Mouse (Mus musculus): ENCODE measurements around the gene Pgap1. TPM values are rescaled to one million over a fixed set of nuclear protein-coding genes. Genes with fewer than 3 reads are reported as not detected.
A peak's percentile ranks its signal among the peaks of the same experiment; 100 is the strongest.

The Pgap1 gene
- polyA plus RNA-seq (2014; fragmentation: Nextera tagmentation; extraction: Ambion mirVana): 25.9 and 26.9 TPM in 2 replicates

DNA sequence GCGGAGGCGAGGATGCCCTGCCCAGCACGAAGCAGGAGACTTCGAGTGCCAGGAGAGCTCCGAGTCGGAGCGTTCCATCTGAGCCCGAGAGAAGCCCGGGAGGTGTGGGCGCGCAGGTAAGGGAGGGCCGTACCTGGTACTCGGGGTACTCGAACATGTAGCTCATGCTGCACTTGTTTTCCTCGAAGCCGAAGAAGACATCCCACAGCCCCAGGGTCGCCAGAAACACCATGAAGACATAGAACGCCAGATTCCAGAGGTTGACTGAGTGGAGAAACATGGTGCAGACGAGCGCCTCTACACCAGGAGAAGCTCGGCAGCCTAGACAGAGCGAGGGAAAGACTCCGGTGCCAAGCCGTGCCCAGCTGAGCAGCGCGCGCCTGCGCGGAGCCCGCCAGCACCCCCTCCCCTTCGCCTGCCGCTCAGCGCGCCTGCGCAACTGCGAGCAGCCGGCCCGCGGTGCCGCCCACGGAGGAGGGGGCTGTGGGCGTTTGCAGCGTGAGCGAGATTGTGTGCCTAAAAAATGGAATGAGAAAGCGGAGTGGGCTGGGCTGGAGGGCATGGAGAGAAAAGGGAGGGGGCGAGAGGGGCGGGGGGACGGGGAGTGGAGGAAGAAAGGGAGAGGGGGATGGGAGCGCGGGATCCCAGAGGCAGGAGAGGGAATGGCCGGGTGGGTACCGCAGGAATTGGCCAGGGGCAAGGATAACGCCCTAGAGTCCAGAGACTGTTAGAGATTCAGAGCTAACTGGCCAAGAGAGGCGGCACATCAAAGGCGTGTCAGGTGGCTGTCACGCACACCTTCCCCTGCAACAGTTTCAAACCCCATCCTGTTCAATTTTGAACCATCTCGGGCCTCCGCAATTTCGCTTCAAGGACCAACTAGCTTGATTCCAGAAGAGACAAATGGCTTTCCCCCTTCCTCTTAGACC, at the start of gene Pgap1:
Gene Pgap1, minus strand, starts transcription at position 384 of the 929 bp plus-strand sequence.
- ATAC-seq (ENCODE audit: insufficient number of reproducible peaks, insufficient read depth, low FRiP score, low read depth): peak; percentile 99

DNA sequence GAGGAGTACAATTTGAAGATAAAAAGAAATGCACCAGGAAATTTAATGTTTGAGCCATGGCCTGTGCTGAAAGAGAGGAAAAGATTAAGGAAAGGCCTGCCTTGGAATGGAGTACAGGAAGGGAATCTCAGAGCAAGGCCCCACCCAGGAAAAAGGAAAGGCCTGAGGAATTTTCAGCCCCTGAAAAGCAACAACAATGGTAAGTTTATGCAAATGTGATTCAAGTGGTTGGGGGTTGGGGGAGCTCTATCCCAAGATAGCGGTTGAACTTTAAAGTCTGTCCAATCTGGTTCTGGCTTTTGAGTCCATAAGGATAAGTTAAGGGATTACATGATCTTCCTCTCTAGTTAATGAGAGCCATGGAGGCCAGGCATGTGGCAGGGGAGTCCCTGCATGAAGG, 49.5 kb upstream of the Pgap1 start:
- no peaks in the 10 kb centered on the region for H3K36me3 ChIP-seq (ENCODE audit: control insufficient read depth, insufficient read depth, low read length)
- no peak for ATAC-seq (ENCODE audit: insufficient number of reproducible peaks, insufficient read depth, low FRiP score, low read depth)
- no peaks in the 10 kb centered on the region for H3K9me3 ChIP-seq (ENCODE audit: control insufficient read depth, low read depth, low read length)
- H3K4me1 ChIP-seq (ENCODE audit: control insufficient read depth, insufficient read depth, low read length): no peaks in the 10 kb centered on the region
- no peak overlapping the region for H3K9ac ChIP-seq (replicated peaks; ENCODE audit: low read depth, low read length)
- H3K27ac ChIP-seq (ENCODE audit: low read length): no peak overlapping the region
- H3K4me2 ChIP-seq (replicated peaks; ENCODE audit: low read depth, low read length): no peak overlapping the region
- H3K4me3 ChIP-seq (ENCODE audit: low read depth, low read length): no peak overlapping the region
- WGBS: 93% methylated on average over 1 of the region's 1 CpGs
- no peaks in the 10 kb centered on the region for H3K27me3 ChIP-seq (ENCODE audit: control insufficient read depth, insufficient read depth, low read length)

More for the DNA sequence above, at the start of gene Pgap1:
- H3K4me3 ChIP-seq (ENCODE audit: low read depth, low read length): peak within 1 kb of the TSS; percentile 75
- H3K4me2 ChIP-seq (replicated peaks; ENCODE audit: low read depth, low read length): peak within 1 kb of the TSS; percentile 86
- peak within 1 kb of the TSS; percentile 48 for H3K9ac ChIP-seq (replicated peaks; ENCODE audit: low read depth, low read length)
- peak within 1 kb of the TSS; percentile 67 for H3K27ac ChIP-seq (ENCODE audit: low read length)
- under 1% methylated on average over 58 of the region's 59 CpGs for WGBS
- no peaks in the 10 kb centered on the region for H3K36me3 ChIP-seq (ENCODE audit: control insufficient read depth, insufficient read depth, low read length)
- no peaks in the 10 kb centered on the region for H3K9me3 ChIP-seq (ENCODE audit: control insufficient read depth, low read depth, low read length)
- no peaks in the 10 kb centered on the region for H3K27me3 ChIP-seq (ENCODE audit: control insufficient read depth, insufficient read depth, low read length)
- H3K4me1 ChIP-seq (ENCODE audit: control insufficient read depth, insufficient read depth, low read length): no peaks in the 10 kb centered on the region; the same call in 1 of the 2 replicates

DNA sequence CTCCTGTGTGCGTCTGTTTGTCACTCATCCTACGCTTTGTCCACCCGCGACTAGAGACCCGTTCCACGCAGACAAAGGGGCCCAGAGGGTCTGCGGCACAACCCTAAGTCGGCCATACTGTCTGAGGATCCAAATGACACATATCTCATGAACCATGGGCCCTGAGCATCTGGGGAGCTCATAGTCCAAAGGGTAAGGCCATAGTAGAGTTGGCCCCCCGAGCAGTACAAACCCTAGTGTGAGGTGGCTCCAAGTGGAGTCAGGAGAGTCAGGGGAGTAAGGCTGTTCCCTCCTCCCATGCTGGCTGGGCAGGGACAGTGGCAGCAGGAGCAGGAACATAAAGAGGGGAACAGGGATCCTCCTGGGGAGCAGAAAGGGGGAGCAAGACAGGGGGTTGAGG, 44.2 kb upstream of the Pgap1 start:
- H3K36me3 ChIP-seq (ENCODE audit: control insufficient read depth, insufficient read depth, low read length): no peaks in the 10 kb centered on the region
- no peaks in the 10 kb centered on the region for H3K27me3 ChIP-seq (ENCODE audit: control insufficient read depth, insufficient read depth, low read length)
- no peak overlapping the region for H3K4me3 ChIP-seq (ENCODE audit: low read depth, low read length)
- no peak overlapping the region for H3K27ac ChIP-seq (ENCODE audit: low read length)
- H3K9me3 ChIP-seq (ENCODE audit: control insufficient read depth, low read depth, low read length): no peaks in the 10 kb centered on the region; the same call in 1 of the 2 replicates
- no peak for ATAC-seq (ENCODE audit: insufficient number of reproducible peaks, insufficient read depth, low FRiP score, low read depth)
- H3K4me2 ChIP-seq (replicated peaks; ENCODE audit: low read depth, low read length): no peak overlapping the region
- H3K4me1 ChIP-seq (ENCODE audit: control insufficient read depth, insufficient read depth, low read length): no peaks in the 10 kb centered on the region
- WGBS: 96% methylated on average over 9 of the region's 9 CpGs
- H3K9ac ChIP-seq (replicated peaks; ENCODE audit: low read depth, low read length): no peak overlapping the region

DNA sequence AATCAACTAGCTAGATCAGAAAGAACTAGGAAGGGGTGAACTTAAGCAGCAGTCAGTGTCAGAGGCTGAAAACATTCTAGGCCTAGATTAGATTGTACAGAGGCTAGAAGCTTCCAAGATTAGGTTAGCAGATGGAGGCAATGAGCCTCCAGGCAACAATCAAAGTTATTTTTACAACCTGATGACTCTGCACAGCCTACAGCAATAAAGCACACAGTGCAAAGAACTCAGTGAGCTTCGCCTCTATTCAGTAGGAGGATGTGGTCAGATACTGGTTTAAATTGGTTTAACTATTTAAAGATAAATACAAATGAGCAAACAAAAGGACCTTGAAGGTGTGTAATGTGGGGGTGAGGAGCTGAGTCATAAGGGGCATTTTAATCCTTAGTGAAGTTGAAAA, 42.8 kb upstream of the Pgap1 start:
- 76% methylated on average over 1 of the region's 1 CpGs for WGBS
- no peak overlapping the region for H3K9ac ChIP-seq (replicated peaks; ENCODE audit: low read depth, low read length)
- H3K4me3 ChIP-seq (ENCODE audit: low read depth, low read length): no peak overlapping the region
- H3K4me1 ChIP-seq (ENCODE audit: control insufficient read depth, insufficient read depth, low read length): no peaks in the 10 kb centered on the region
- peak; percentile 62; the same call in 1 of the 2 replicates for ATAC-seq (ENCODE audit: insufficient number of reproducible peaks, insufficient read depth, low FRiP score, low read depth)
- H3K27ac ChIP-seq (ENCODE audit: low read length): peak overlapping the region; percentile 18; the same call in 1 of the 2 replicates
- no peaks in the 10 kb centered on the region for H3K36me3 ChIP-seq (ENCODE audit: control insufficient read depth, insufficient read depth, low read length)
- H3K27me3 ChIP-seq (ENCODE audit: control insufficient read depth, insufficient read depth, low read length): no peaks in the 10 kb centered on the region
- no peak overlapping the region for H3K4me2 ChIP-seq (replicated peaks; ENCODE audit: low read depth, low read length)
- H3K9me3 ChIP-seq (ENCODE audit: control insufficient read depth, low read depth, low read length): no peaks in the 10 kb centered on the region; the same call in 1 of the 2 replicates

DNA sequence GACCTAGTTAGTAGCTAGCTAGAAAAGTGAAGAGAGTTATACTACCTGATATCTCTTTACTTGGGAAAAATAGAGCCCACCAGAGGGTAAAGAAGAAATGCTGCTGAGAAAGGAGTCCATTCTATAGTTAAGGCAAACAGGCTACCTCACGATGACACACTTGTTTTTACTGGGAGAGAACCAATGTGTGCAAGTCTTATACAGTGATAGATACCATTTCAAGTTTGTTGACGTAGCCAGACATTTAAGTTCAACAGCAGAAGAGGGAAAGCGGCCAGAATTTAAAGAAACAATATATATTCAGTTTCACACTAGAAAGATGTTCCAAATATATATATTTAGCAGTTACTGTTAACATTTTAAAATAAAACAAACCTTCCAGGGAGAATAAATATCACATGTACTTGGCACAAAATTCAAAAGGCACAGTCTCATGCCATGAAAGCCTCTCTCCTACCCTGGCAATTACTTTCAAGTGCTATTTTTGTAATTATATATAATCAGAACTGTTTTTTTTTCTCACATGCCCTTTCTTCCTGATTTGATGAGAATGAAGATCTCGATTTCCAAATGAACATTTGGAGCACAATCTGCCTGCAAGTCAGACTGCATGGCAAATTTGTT, 40.2 kb upstream of the Pgap1 start:
- Histone ChIP-seq H3K27ac (ENCODE audit: low read length) (no peak overlapping the region), H3K27me3 (ENCODE audit: control insufficient read depth, insufficient read depth, low read length) (no peaks in the 10 kb centered on the region), H3K36me3 (ENCODE audit: control insufficient read depth, insufficient read depth, low read length) (no peaks in the 10 kb centered on the region), H3K9me3 (ENCODE audit: control insufficient read depth, low read depth, low read length) (no peaks in the 10 kb centered on the region; the same call in 1 of the 2 replicates), H3K4me2 (replicated peaks; ENCODE audit: low read depth, low read length) (no peak overlapping the region), H3K9ac (replicated peaks; ENCODE audit: low read depth, low read length) (no peak overlapping the region), H3K4me1 (ENCODE audit: control insufficient read depth, insufficient read depth, low read length) (no peaks in the 10 kb centered on the region), H3K4me3 (ENCODE audit: low read depth, low read length) (no peak overlapping the region)
- 0 out of 2 replicates have a peak, but pooled peaks have one; percentile 20 for ATAC-seq (ENCODE audit: insufficient number of reproducible peaks, insufficient read depth, low FRiP score, low read depth)
- 58% methylated on average over 4 of the region's 4 CpGs for WGBS

DNA sequence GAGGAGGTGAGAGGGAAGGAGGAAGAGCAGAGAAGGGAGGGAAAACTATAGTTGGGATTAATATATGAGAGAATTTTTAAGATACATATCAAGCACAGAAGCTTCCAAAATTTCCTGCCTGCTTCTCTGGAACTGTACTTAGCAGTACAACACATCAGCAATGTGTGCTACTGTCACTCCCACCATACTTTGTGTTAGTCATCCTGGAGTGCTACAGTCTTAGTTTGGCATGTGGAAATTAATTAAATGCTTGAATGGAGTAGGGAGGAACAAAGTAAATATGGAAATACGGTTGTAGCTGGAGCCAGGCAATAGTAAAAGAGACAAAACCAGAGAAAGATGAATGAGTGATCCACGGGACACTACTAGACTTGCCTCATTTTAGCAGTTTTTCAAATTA, 38.7 kb upstream of the Pgap1 start:
- no peak overlapping the region for H3K27ac ChIP-seq (ENCODE audit: low read length)
- no peak overlapping the region for H3K4me2 ChIP-seq (replicated peaks; ENCODE audit: low read depth, low read length)
- no peak for ATAC-seq (ENCODE audit: insufficient number of reproducible peaks, insufficient read depth, low FRiP score, low read depth)
- no peaks in the 10 kb centered on the region for H3K36me3 ChIP-seq (ENCODE audit: control insufficient read depth, insufficient read depth, low read length)
- no peak overlapping the region for H3K4me3 ChIP-seq (ENCODE audit: low read depth, low read length)
- H3K9ac ChIP-seq (replicated peaks; ENCODE audit: low read depth, low read length): no peak overlapping the region
- no peaks in the 10 kb centered on the region; the same call in 1 of the 2 replicates for H3K9me3 ChIP-seq (ENCODE audit: control insufficient read depth, low read depth, low read length)
- 77% methylated on average over 2 of the region's 2 CpGs for WGBS
- H3K4me1 ChIP-seq (ENCODE audit: control insufficient read depth, insufficient read depth, low read length): no peaks in the 10 kb centered on the region
- no peaks in the 10 kb centered on the region for H3K27me3 ChIP-seq (ENCODE audit: control insufficient read depth, insufficient read depth, low read length)

DNA sequence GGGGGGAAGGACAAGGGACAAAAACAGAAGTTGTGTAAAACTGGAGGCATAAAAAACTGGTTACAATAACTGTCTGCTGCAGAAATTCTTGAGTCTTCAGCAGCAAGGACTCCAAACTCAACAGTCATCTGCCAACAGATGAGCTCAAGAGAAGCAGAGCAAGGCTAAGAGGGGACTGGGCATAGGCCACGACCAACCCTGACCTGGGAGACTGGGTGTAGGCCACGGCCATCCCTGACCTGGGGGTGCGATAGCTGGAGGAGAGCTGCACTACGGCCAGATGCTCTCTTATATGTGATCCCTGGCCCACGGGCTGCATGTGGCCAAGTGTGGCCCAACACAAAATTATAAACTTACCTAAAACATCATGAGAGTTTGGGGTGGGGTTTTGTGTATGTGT, 29.6 kb upstream of the Pgap1 start:
- H3K9ac ChIP-seq (replicated peaks; ENCODE audit: low read depth, low read length): no peak overlapping the region
- H3K27me3 ChIP-seq (ENCODE audit: control insufficient read depth, insufficient read depth, low read length): no peaks in the 10 kb centered on the region
- ATAC-seq (ENCODE audit: insufficient number of reproducible peaks, insufficient read depth, low FRiP score, low read depth): no peak
- H3K4me2 ChIP-seq (replicated peaks; ENCODE audit: low read depth, low read length): no peak overlapping the region
- H3K4me1 ChIP-seq (ENCODE audit: control insufficient read depth, insufficient read depth, low read length): no peaks in the 10 kb centered on the region
- H3K4me3 ChIP-seq (ENCODE audit: low read depth, low read length): no peak overlapping the region
- no peaks in the 10 kb centered on the region for H3K9me3 ChIP-seq (ENCODE audit: control insufficient read depth, low read depth, low read length)
- no peaks in the 10 kb centered on the region for H3K36me3 ChIP-seq (ENCODE audit: control insufficient read depth, insufficient read depth, low read length)
- WGBS: 91% methylated on average over 5 of the region's 5 CpGs
- H3K27ac ChIP-seq (ENCODE audit: low read length): no peak overlapping the region

DNA sequence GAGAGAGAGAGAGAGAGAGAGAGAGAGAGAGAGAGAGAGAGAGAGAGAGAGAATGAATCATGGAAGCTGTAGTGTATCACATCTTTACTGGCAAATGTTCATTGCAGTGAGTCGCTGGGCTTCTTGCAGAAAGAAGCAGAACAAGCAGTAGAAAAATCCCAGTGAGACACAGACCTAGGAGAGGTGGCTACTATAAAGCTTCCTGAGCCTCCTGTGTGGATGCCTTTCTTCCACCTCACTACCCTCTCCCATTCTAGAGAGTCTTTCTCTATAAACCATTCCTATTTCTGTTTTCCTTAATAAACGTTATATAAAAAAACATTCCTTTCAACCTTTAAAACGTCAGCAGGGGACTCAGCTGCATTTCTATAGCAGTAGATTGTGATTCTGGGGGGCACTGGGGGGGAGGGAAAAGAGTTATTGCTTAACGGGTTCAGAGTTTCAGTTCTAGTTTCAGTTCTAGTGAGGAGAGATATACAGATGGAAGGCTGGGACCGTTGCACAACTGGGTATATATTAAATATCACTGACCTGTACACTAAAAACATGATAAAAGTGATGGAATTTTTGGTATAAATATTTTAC, 28.6 kb upstream of the Pgap1 start:
- Histone ChIP-seq H3K9me3 (ENCODE audit: control insufficient read depth, low read depth, low read length) (no peaks in the 10 kb centered on the region), H3K27ac (ENCODE audit: low read length) (no peak overlapping the region), H3K4me1 (ENCODE audit: control insufficient read depth, insufficient read depth, low read length) (no peaks in the 10 kb centered on the region), H3K27me3 (ENCODE audit: control insufficient read depth, insufficient read depth, low read length) (no peaks in the 10 kb centered on the region), H3K4me2 (replicated peaks; ENCODE audit: low read depth, low read length) (no peak overlapping the region), H3K4me3 (ENCODE audit: low read depth, low read length) (no peak overlapping the region), H3K36me3 (ENCODE audit: control insufficient read depth, insufficient read depth, low read length) (no peaks in the 10 kb centered on the region), H3K9ac (replicated peaks; ENCODE audit: low read depth, low read length) (no peak overlapping the region)
- no peak for ATAC-seq (ENCODE audit: insufficient number of reproducible peaks, insufficient read depth, low FRiP score, low read depth)
- WGBS: 51% methylated on average over 5 of the region's 5 CpGs

All from stomach, embryonic 14.5 days (tissue).